Mouse (Mus musculus): ENCODE data around the gene Rpap3. TPM values are rescaled to one million over a fixed set of nuclear protein-coding genes. Genes with fewer than 3 reads are reported as not detected.

The Rpap3 gene
- polyA plus RNA-seq, 1 experiment from 2014 or later: 36.8 TPM

GRCm38 (mm10) chr15:97717861-97718534 lies 12.4 kb upstream of the Rpap3 start:
- Histone ChIP-seq H3K36me3 (no peaks in the 10 kb centered on the region), H3K9me3 (replicated peaks) (no peaks in the 10 kb centered on the region), H3K27me3 (no peaks in the 10 kb centered on the region; the same call in 1 of the 2 replicates), H3K27ac (no peak overlapping the region), H3K4me1 (0 out of 2 replicates have a peak, but pooled peaks cover 3% of the 10 kb centered on the region), H3K4me2 (replicated peaks) (0 out of 2 replicates have a peak overlapping the region, but pooled peaks have one; percentile 13), H3K4me3 (no peak overlapping the region), H3K9ac (no peak overlapping the region)
- whole genome bisulfite sequencing: 34% methylated on average over 12 of the region's 12 CpGs
- no peak for ATAC-seq (ENCODE audit: low FRiP score)

- no peaks in the 10 kb centered on the region for H3K36me3 ChIP-seq
- no peak overlapping the region for H3K4me2 ChIP-seq (replicated peaks)
- no peak for ATAC-seq (ENCODE audit: low FRiP score)
- no peak overlapping the region for H3K27ac ChIP-seq
- no peaks in the 10 kb centered on the region; the same call in 1 of the 2 replicates for H3K27me3 ChIP-seq
- no peaks in the 10 kb centered on the region for H3K9me3 ChIP-seq (replicated peaks)
- H3K9ac ChIP-seq: no peak overlapping the region
- WGBS: 95% methylated on average over 11 of the region's 11 CpGs
- H3K4me3 ChIP-seq: no peak overlapping the region
- 0 out of 2 replicates have a peak, but pooled peaks cover 3% of the 10 kb centered on the region for H3K4me1 ChIP-seq
Measured at GRCm38 (mm10) chr15:97716782-97717181, 11.2 kb upstream of the Rpap3 start.

- 0 out of 2 replicates have a peak, but pooled peaks cover 3% of the 10 kb centered on the region for H3K4me1 ChIP-seq
- no peak overlapping the region for H3K4me2 ChIP-seq (replicated peaks)
- H3K4me3 ChIP-seq: no peak overlapping the region
- H3K27me3 ChIP-seq: no peaks in the 10 kb centered on the region; the same call in 1 of the 2 replicates
- 94% methylated on average over 1 of the region's 1 CpGs for WGBS
- no peak overlapping the region for H3K27ac ChIP-seq
- H3K9ac ChIP-seq: no peak overlapping the region
- H3K36me3 ChIP-seq: no peaks in the 10 kb centered on the region
- H3K9me3 ChIP-seq (replicated peaks): no peaks in the 10 kb centered on the region
- ATAC-seq (ENCODE audit: low FRiP score): no peak
Measured at GRCm38 (mm10) chr15:97715734-97716133, 10.1 kb upstream of the Rpap3 start.

GRCm38 (mm10) chr15:97715083-97715482 lies 9.5 kb upstream of the Rpap3 start:
- no peak overlapping the region for H3K9ac ChIP-seq
- H3K27me3 ChIP-seq: no peaks in the 10 kb centered on the region; the same call in 1 of the 2 replicates
- ATAC-seq (ENCODE audit: low FRiP score): no peak
- H3K9me3 ChIP-seq (replicated peaks): no peaks in the 10 kb centered on the region
- no peak overlapping the region for H3K4me2 ChIP-seq (replicated peaks)
- no peaks in the 10 kb centered on the region for H3K36me3 ChIP-seq
- WGBS: 89% methylated on average over 8 of the region's 8 CpGs
- H3K4me3 ChIP-seq: no peak overlapping the region
- H3K4me1 ChIP-seq: no peaks in the 10 kb centered on the region
- no peak overlapping the region for H3K27ac ChIP-seq

- no peaks in the 10 kb centered on the region for H3K9me3 ChIP-seq (replicated peaks)
- H3K36me3 ChIP-seq: no peaks in the 10 kb centered on the region
- no peak overlapping the region for H3K4me2 ChIP-seq (replicated peaks)
- no peak for ATAC-seq (ENCODE audit: low FRiP score)
- no peak overlapping the region for H3K4me3 ChIP-seq
- no peak overlapping the region for H3K27ac ChIP-seq
- 60% methylated on average over 6 of the region's 6 CpGs for WGBS
- no peak overlapping the region for H3K9ac ChIP-seq
- H3K4me1 ChIP-seq: no peaks in the 10 kb centered on the region
- H3K27me3 ChIP-seq: no peaks in the 10 kb centered on the region
Measured at GRCm38 (mm10) chr15:97712546-97712945, 6.9 kb upstream of the Rpap3 start.

DNA sequence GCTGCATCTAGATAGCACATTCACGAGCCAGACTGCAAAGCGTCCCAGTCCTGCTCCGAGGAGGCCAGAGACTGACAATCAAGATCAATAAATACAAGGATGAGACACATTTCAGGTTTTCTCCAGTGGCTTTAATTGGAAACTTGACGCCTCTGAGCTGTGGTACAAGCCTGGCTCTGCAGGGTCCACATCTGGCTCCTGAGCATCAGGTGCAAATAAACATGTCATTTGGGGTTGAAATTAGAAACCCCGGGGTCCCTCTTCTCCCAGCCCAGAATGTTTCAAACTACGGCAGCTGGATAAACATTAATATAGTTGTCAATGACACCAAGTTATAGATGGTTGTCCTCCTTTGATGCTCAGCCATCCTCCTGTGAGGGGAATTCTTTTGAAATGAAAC lies 5.3 kb upstream of the Rpap3 start:
- ATAC-seq (ENCODE audit: low FRiP score): no peak
- Histone ChIP-seq H3K4me1 (no peaks in the 10 kb centered on the region; the same call in 1 of the 2 replicates), H3K9me3 (replicated peaks) (no peaks in the 10 kb centered on the region), H3K27ac (no peak overlapping the region), H3K4me2 (replicated peaks) (no peak overlapping the region), H3K27me3 (no peaks in the 10 kb centered on the region), H3K9ac (no peak overlapping the region), H3K36me3 (no peaks in the 10 kb centered on the region), H3K4me3 (no peak overlapping the region)
- WGBS: 59% methylated on average over 6 of the region's 6 CpGs

DNA sequence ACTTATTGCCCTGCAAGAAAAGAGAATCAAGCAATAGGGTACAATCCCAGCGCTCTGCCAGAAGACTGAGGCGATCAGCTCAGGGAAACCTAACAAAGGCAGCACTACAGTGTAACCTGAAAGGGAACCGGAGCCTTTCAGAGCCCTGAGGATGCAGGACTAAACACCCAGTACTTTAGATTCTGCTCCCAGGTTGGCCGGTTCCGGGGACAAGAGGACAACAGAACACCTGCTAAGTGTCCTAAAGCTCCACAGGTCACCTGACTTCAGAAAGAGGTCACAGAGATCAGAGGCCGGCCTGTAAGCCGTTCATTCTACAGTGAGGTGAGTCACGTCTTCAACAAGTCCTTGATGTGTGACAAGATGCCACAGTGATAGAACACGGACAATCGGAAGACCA lies 9.0 kb downstream of the Rpap3 start:
- H3K9ac ChIP-seq: no peak overlapping the region
- no peak overlapping the region for H3K4me3 ChIP-seq
- peaks cover 87% of the 10 kb centered on the region for H3K36me3 ChIP-seq
- no peaks in the 10 kb centered on the region for H3K9me3 ChIP-seq (replicated peaks)
- H3K27me3 ChIP-seq: no peaks in the 10 kb centered on the region
- 90% methylated on average over 10 of the region's 10 CpGs for WGBS
- no peak overlapping the region for H3K27ac ChIP-seq
- H3K4me2 ChIP-seq (replicated peaks): no peak overlapping the region
- ATAC-seq (ENCODE audit: low FRiP score): no peak
- no peaks in the 10 kb centered on the region for H3K4me1 ChIP-seq

GRCm38 (mm10) chr15:97693411-97693810 lies 12.2 kb downstream of the Rpap3 start:
- H3K36me3 ChIP-seq: peaks cover 77% of the 10 kb centered on the region
- no peak overlapping the region for H3K4me2 ChIP-seq (replicated peaks)
- no peak overlapping the region for H3K9ac ChIP-seq
- ATAC-seq (ENCODE audit: low FRiP score): no peak
- H3K27me3 ChIP-seq: no peaks in the 10 kb centered on the region
- no peaks in the 10 kb centered on the region for H3K9me3 ChIP-seq (replicated peaks)
- no peak overlapping the region for H3K4me3 ChIP-seq
- 93% methylated on average over 5 of the region's 5 CpGs for WGBS
- H3K27ac ChIP-seq: no peak overlapping the region
- no peaks in the 10 kb centered on the region for H3K4me1 ChIP-seq

DNA sequence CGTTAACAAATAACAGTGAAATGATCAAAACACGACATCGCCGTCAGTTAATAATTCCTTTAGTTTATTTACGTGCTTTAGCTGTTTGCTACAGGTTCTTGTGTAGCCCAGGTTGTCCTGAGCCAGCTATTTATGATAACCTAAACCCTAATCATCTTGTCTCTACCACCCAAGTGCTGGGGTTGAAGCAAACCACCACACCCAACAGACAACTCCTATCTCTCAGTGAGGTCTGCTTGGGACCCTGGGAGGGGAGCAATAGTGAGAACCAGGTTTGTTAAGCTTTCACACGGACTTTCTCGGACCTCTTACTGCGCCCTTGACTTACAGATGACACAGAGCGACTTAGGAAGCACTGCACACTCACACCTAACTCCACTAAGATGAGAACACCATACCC lies 21.5 kb downstream of the Rpap3 start:
- peaks cover 86% of the 10 kb centered on the region for H3K36me3 ChIP-seq
- ATAC-seq (ENCODE audit: low FRiP score): no peak
- no peaks in the 10 kb centered on the region for H3K4me1 ChIP-seq
- H3K4me3 ChIP-seq: no peak overlapping the region
- WGBS: 96% methylated on average over 9 of the region's 9 CpGs
- no peak overlapping the region for H3K9ac ChIP-seq
- H3K27me3 ChIP-seq: no peaks in the 10 kb centered on the region
- no peak overlapping the region for H3K4me2 ChIP-seq (replicated peaks)
- no peaks in the 10 kb centered on the region for H3K9me3 ChIP-seq (replicated peaks)
- no peak overlapping the region for H3K27ac ChIP-seq

GRCm38 (mm10) chr15:97682053-97682452 lies 23.6 kb downstream of the Rpap3 start:
- H3K4me3 ChIP-seq: no peak overlapping the region
- H3K4me1 ChIP-seq: no peaks in the 10 kb centered on the region
- H3K36me3 ChIP-seq: peaks cover 86% of the 10 kb centered on the region
- 94% methylated on average over 8 of the region's 8 CpGs for WGBS
- no peak overlapping the region for H3K9ac ChIP-seq
- no peaks in the 10 kb centered on the region for H3K27me3 ChIP-seq
- no peak overlapping the region for H3K4me2 ChIP-seq (replicated peaks)
- ATAC-seq (ENCODE audit: low FRiP score): no peak
- H3K27ac ChIP-seq: no peak overlapping the region
- no peaks in the 10 kb centered on the region for H3K9me3 ChIP-seq (replicated peaks)

DNA sequence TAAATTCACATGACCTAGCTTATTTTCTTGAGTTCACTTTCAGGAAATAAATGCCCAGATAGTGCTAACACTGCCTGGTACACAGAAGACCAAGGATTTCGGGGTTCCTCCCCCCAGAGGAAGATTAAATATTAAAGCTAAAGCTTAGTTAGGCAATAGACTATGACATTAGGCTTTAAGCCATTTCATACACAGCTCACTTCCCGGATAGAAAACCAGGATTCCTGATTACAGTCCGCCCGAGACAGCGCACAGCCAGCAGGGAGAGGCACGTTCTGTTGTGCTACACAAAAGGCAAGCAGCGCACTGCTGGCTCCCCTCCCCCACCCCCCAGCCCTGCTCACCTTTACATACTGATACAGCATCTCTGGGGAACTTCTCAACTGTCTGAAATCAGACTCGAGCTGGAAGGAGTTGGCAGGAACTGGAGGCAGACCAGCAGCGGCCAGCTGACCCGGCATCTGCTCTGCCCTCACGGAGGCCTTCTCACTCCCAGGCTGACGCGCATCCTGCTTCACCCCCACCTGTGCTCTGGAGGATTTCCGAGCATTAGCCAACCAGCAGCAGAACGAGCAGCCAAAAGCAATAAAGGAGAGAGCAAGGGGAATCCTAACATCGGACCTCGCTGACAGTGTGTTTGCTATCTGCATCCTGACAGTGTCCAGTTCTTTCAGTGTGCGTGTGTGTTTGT lies 25.5 kb downstream of the Rpap3 start:
- peaks cover 83% of the 10 kb centered on the region for H3K36me3 ChIP-seq

DNA sequence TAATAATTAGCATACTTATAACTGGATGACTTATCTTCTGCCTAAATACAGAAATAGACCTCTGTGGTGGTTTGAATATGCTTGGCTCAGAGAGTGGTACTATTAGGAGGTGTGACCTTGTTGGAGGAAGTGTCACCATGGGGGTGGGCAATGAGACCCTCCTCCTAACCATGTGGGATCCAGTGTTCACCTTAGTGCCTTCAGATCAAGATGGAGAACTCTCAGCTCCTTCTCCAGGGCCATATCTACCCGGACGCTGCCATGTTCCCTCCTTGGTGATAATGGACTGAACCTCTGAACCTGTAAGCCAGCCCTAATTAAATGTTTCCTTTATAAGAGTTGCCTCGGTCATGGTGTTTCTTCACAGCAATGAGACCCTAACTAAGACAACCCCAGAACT lies 28.3 kb downstream of the Rpap3 start:
- WGBS: 95% methylated on average over 3 of the region's 3 CpGs
- Histone ChIP-seq H3K4me3 (no peak overlapping the region), H3K9me3 (replicated peaks) (no peaks in the 10 kb centered on the region), H3K9ac (no peak overlapping the region), H3K4me1 (peaks cover 5% of the 10 kb centered on the region), H3K27me3 (no peaks in the 10 kb centered on the region), H3K4me2 (replicated peaks) (no peak overlapping the region), H3K27ac (no peak overlapping the region), H3K36me3 (peaks cover 72% of the 10 kb centered on the region)
- no peak for ATAC-seq (ENCODE audit: low FRiP score)

More for the DNA sequence above, 25.5 kb downstream of the Rpap3 start:
- H3K27me3 ChIP-seq: no peaks in the 10 kb centered on the region
- no peak overlapping the region for H3K4me2 ChIP-seq (replicated peaks)
- H3K4me1 ChIP-seq: no peaks in the 10 kb centered on the region
- no peak overlapping the region for H3K9ac ChIP-seq
- no peak for ATAC-seq (ENCODE audit: low FRiP score)
- no peaks in the 10 kb centered on the region for H3K9me3 ChIP-seq (replicated peaks)
- whole genome bisulfite sequencing: 77% methylated on average over 18 of the region's 18 CpGs
- H3K4me3 ChIP-seq: no peak overlapping the region
- H3K27ac ChIP-seq: 0 out of 2 replicates have a peak overlapping the region, but pooled peaks have one; percentile 2
